Mouse (Mus musculus): ENCODE results near the gene Mog. TPM values are rescaled to one million over a fixed set of nuclear protein-coding genes. Genes with fewer than 3 reads are reported as not detected.
A peak's percentile ranks its signal among the peaks of the same experiment; 100 is the strongest.

The Mog gene
- polyA plus RNA-seq, 2 experiments = not detected

DNA sequence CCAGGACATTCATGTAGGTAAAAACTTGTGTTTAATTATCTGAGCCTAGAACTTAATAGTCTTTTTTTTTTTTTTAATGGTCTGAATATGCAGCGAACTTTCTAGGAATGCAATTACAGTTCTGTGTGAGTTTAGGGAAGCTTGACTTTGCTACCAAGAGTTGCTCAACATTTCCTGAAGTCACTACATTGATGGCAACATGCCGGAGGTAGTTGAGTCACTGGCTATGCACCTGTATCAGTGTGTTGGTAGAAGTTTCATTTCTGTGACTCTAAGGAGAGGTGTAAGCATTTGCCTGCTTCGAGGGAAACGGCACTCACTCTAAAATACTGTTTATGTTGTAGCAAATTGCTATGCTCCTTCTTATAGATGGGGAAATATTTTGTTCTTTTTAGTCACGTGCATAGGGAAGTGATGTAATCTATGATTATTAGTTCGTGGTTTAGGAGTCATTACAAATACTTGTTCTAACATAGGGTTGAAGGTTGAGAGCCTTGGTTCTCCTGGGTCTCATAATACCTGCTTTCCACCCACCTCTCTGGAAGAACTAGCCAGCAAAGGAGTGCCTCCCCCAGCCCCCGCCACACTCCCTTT lies 21.6 kb upstream of the Mog start:
- H3K9me3 ChIP-seq (ENCODE audit: control insufficient read depth, low read length) = no peaks in the 10 kb centered on the region
- peak overlapping the region; percentile 86 for H3K4me3 ChIP-seq (replicated peaks; ENCODE audit: low read length)
- 61% methylated on average over 7 of the region's 7 CpGs for WGBS
- H3K27ac ChIP-seq (replicated peaks; ENCODE audit: low read depth, low read length) = no peak overlapping the region
- ATAC-seq (ENCODE audit: low FRiP score, low read depth) (no peak), DNase-seq (ENCODE audit: low spot score) (no peak)
- H3K27me3 ChIP-seq (ENCODE audit: control insufficient read depth, insufficient read depth, low read length) = no peaks in the 10 kb centered on the region
- H3K36me3 ChIP-seq (ENCODE audit: control insufficient read depth, insufficient read depth, low read length) = 0 out of 2 replicates have a peak, but pooled peaks cover 4% of the 10 kb centered on the region
- H3K4me2 ChIP-seq (replicated peaks; ENCODE audit: low read depth, low read length, severe bottlenecking) = peak overlapping the region; percentile 87
- no peak for TF ChIP-seq POLR2A (IDR thresholded peaks at IDR 0.05; ENCODE audit: borderline replicate concordance, extremely low read depth, insufficient read depth, insufficient read length)
- peaks cover 18% of the 10 kb centered on the region for H3K4me1 ChIP-seq (ENCODE audit: control insufficient read depth, insufficient read depth, low read length)
- H3K9ac ChIP-seq (ENCODE audit: low read depth, low read length, severe bottlenecking) = no peak overlapping the region

DNA sequence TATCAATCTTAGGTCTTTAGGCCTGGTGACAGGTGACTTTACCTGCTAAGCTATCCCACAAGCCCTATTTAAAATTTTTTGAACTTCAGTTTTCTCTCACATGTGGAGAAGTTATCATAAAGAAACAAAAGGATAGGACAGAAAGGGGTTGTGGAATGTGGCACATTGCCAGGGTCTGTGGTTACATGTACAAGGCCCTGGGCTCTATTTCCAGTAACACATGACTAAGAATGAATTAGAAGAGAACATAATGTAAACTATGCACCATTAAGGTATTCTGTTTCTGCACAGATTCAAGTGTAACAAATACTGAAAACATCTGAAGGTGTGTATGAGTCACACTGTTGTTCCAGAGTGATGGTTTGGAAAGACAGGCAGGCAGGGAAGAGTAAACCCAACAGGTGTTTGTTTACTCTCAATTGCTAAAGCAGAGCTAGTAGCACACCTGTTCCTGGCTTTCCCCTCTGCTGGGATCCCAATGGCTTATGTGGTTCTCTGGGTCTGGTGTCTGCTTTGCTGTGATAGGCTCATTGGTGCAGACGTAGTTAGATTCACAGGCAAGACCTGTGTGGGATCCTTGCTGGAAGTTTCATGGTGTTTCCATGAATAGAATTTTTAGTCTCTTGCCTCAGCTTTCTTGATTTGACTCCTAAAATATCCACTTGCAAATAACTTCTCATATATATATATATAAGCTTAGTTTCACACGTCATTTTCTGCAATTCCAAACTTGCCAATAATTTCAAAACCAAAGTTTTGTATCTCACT lies 16.1 kb upstream of the Mog start:
- no peak for TF ChIP-seq POLR2A (IDR thresholded peaks at IDR 0.05; ENCODE audit: borderline replicate concordance, extremely low read depth, insufficient read depth, insufficient read length)
- ATAC-seq (ENCODE audit: low FRiP score, low read depth) (no peak), DNase-seq (ENCODE audit: low spot score) (no peak)
- H3K36me3 ChIP-seq (ENCODE audit: control insufficient read depth, insufficient read depth, low read length) = no peaks in the 10 kb centered on the region
- no peak overlapping the region for H3K4me3 ChIP-seq (replicated peaks; ENCODE audit: low read length)
- no peak overlapping the region for H3K4me2 ChIP-seq (replicated peaks; ENCODE audit: low read depth, low read length, severe bottlenecking)
- no peaks in the 10 kb centered on the region for H3K4me1 ChIP-seq (ENCODE audit: control insufficient read depth, insufficient read depth, low read length)
- H3K9me3 ChIP-seq (ENCODE audit: control insufficient read depth, low read length) = no peaks in the 10 kb centered on the region
- WGBS = 75% methylated on average over 2 of the region's 2 CpGs
- H3K27ac ChIP-seq (replicated peaks; ENCODE audit: low read depth, low read length) = no peak overlapping the region
- H3K27me3 ChIP-seq (ENCODE audit: control insufficient read depth, insufficient read depth, low read length) = no peaks in the 10 kb centered on the region
- no peak overlapping the region for H3K9ac ChIP-seq (ENCODE audit: low read depth, low read length, severe bottlenecking)

DNA sequence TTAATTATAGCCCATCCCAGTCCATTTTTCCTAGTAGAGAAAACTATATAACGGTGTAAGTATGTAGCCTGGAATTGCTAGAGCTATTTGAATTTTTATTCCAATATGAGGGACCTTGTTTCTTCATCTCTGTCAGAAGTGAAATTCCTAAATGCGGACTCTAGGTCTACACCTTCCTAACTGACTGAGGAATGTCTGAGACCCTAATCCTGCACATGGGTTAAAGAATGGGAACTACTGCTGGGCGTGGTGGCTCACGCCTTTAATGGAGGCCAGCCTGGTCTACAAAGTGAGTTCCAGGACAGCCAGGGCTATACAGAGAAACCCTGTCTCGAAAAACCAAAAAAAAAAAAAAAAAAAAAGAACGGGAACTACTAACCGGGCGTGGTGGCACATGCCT lies 6.0 kb upstream of the Mog start:
- no peaks in the 10 kb centered on the region for H3K27me3 ChIP-seq (ENCODE audit: control insufficient read depth, insufficient read depth, low read length)
- DNase-seq (ENCODE audit: low spot score) (no peak), ATAC-seq (ENCODE audit: low FRiP score, low read depth) (no peak)
- 0 out of 2 replicates have a peak, but pooled peaks cover 6% of the 10 kb centered on the region for H3K4me1 ChIP-seq (ENCODE audit: control insufficient read depth, insufficient read depth, low read length)
- H3K4me2 ChIP-seq (replicated peaks; ENCODE audit: low read depth, low read length, severe bottlenecking) = peak overlapping the region; percentile 54
- peak overlapping the region; percentile 45 for H3K4me3 ChIP-seq (replicated peaks; ENCODE audit: low read length)
- TF ChIP-seq POLR2A (IDR thresholded peaks at IDR 0.05; ENCODE audit: borderline replicate concordance, extremely low read depth, insufficient read depth, insufficient read length) = no peak
- peak overlapping the region; percentile 55 for H3K9ac ChIP-seq (ENCODE audit: low read depth, low read length, severe bottlenecking)
- WGBS = 66% methylated on average over 8 of the region's 8 CpGs
- peak overlapping the region; percentile 96 for H3K27ac ChIP-seq (replicated peaks; ENCODE audit: low read depth, low read length)
- no peaks in the 10 kb centered on the region for H3K9me3 ChIP-seq (ENCODE audit: control insufficient read depth, low read length)
- no peaks in the 10 kb centered on the region for H3K36me3 ChIP-seq (ENCODE audit: control insufficient read depth, insufficient read depth, low read length)

DNA sequence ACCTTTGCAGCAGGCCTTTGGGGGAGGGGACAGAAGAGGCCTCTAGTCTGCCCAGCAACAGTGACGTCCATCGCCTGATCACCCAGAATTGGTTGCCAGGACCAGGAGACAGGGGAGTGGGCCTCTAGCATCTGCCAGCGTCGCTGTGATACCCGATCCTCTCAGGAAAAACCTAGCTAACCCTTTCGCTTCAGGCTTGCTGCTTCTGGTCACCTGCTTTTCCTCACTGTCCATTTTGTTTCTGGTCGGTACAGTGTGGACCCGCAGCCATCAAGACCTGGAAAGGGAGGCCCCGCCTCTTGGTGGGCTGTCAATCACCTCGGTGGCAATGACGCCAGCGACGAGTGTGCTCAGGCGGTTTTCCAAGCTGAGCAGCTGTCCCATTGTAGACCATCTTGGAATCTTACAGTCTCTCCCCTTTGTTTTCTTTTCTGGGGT lies 5.5 kb upstream of the Mog start:
- Histone ChIP-seq H3K4me2 (replicated peaks; ENCODE audit: low read depth, low read length, severe bottlenecking) (peak overlapping the region; percentile 54), H3K27me3 (ENCODE audit: control insufficient read depth, insufficient read depth, low read length) (no peaks in the 10 kb centered on the region), H3K4me3 (replicated peaks; ENCODE audit: low read length) (peak overlapping the region; percentile 45), H3K27ac (replicated peaks; ENCODE audit: low read depth, low read length) (peak overlapping the region; percentile 96), H3K9me3 (ENCODE audit: control insufficient read depth, low read length) (no peaks in the 10 kb centered on the region), H3K36me3 (ENCODE audit: control insufficient read depth, insufficient read depth, low read length) (no peaks in the 10 kb centered on the region), H3K4me1 (ENCODE audit: control insufficient read depth, insufficient read depth, low read length) (0 out of 2 replicates have a peak, but pooled peaks cover 6% of the 10 kb centered on the region), H3K9ac (ENCODE audit: low read depth, low read length, severe bottlenecking) (peak overlapping the region; percentile 55)
- DNase-seq (ENCODE audit: low spot score) (peak; percentile 98), ATAC-seq (ENCODE audit: low FRiP score, low read depth) (peak; percentile 99)
- TF ChIP-seq POLR2A (IDR thresholded peaks at IDR 0.05; ENCODE audit: borderline replicate concordance, extremely low read depth, insufficient read depth, insufficient read length) = no peak; the same call in 1 of the 2 replicates
- WGBS = 0% methylated on average over 14 of the region's 14 CpGs

DNA sequence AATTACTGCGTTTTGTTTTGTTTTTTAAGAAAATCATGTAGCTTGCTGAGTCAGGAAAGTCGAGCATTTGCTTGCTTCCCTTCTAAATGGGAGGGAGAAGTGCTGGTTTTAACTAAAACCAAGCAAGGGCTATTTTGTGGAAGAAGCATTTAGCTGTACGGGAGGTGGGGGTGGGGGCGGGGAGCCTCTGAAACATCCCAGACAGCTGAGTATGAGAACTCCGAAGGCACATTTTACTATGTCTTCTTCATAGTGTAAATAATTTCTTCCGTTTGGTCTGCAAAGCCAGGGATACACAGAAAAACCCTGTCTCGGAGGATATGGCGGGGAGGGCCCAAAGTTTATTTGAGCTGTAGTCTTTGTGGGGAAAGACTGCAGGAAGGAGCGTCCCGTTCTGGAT lies 5.0 kb upstream of the Mog start:
- DNase-seq (ENCODE audit: low spot score) (no peak), ATAC-seq (ENCODE audit: low FRiP score, low read depth) (peak; percentile 45)
- Histone ChIP-seq H3K9me3 (ENCODE audit: control insufficient read depth, low read length) (no peaks in the 10 kb centered on the region), H3K9ac (ENCODE audit: low read depth, low read length, severe bottlenecking) (peak overlapping the region; percentile 55), H3K27ac (replicated peaks; ENCODE audit: low read depth, low read length) (peak overlapping the region; percentile 96), H3K36me3 (ENCODE audit: control insufficient read depth, insufficient read depth, low read length) (no peaks in the 10 kb centered on the region), H3K4me2 (replicated peaks; ENCODE audit: low read depth, low read length, severe bottlenecking) (peak overlapping the region; percentile 54), H3K27me3 (ENCODE audit: control insufficient read depth, insufficient read depth, low read length) (no peaks in the 10 kb centered on the region), H3K4me3 (replicated peaks; ENCODE audit: low read length) (peak overlapping the region; percentile 45), H3K4me1 (ENCODE audit: control insufficient read depth, insufficient read depth, low read length) (0 out of 2 replicates have a peak, but pooled peaks cover 6% of the 10 kb centered on the region)
- no peak for TF ChIP-seq POLR2A (IDR thresholded peaks at IDR 0.05; ENCODE audit: borderline replicate concordance, extremely low read depth, insufficient read depth, insufficient read length)
- 6% methylated on average over 10 of the region's 10 CpGs for WGBS
